Mouse (Mus musculus): ENCODE results near the gene Xylt1. TPM values are rescaled to one million over a fixed set of nuclear protein-coding genes. Genes with fewer than 3 reads are reported as not detected.

Xylt1 gene
- polyA plus RNA-seq, 1 experiment from 2014 or later = 1.1 TPM

DNA sequence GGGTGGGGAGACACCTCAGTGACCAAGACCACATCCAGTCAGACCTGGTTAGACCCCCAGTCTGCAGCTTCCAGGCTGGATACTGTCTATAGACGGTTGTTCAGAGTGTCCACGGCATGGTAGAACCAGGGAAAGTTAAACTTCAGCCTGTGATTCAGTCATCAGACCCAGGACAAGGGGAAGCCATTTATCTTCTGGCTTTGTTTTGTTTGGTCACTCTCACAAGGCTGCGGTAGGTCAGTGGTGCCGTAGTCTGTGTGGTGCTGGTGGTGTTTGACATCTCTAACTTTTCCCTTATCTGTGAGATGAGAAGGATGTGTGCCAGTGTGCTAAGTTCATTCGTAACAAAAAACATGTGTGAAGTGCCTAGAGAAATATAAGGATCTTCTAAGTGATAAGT, 152.4 kb downstream of the Xylt1 start:
- Histone ChIP-seq H3K4me2 (no peak overlapping the region), H3K4me1 (no peaks in the 10 kb centered on the region), H3K36me3 (no peaks in the 10 kb centered on the region), H3K27ac (no peak overlapping the region), H3K27me3 (replicated peaks) (no peaks in the 10 kb centered on the region), H3K9me3 (no peaks in the 10 kb centered on the region), H3K9ac (no peak overlapping the region), H3K4me3 (replicated peaks) (no peak overlapping the region)
- WGBS = 29% methylated on average over 5 of the region's 5 CpGs
- no peak for ATAC-seq (ENCODE audit: insufficient read depth, low FRiP score, low read depth)

DNA sequence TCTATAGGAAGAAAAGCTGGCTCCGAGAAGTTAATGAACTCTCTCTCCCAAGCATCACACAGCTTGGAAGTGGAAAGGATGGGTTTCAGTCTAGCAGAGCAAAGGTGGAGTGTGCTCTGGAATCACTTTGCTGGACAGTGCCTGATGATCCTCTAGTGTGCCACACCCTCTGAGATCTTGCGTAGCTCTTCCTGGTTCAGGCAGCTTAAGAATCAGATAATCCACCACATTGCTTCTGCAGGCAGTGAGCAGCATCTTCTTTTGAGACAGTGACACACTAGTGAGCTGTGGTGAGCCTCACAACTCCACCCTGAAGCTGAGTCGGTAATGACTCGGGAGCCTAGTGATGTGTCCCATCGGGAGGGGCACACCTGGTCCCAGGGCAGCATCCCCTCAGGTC, 159.2 kb downstream of the Xylt1 start:
- H3K4me1 ChIP-seq = no peaks in the 10 kb centered on the region
- no peak overlapping the region for H3K9ac ChIP-seq
- WGBS = 56% methylated on average over 5 of the region's 5 CpGs
- H3K27me3 ChIP-seq (replicated peaks) = no peaks in the 10 kb centered on the region
- no peak for ATAC-seq (ENCODE audit: insufficient read depth, low FRiP score, low read depth)
- H3K4me2 ChIP-seq = no peak overlapping the region
- no peak overlapping the region for H3K4me3 ChIP-seq (replicated peaks)
- H3K36me3 ChIP-seq = no peaks in the 10 kb centered on the region
- no peaks in the 10 kb centered on the region for H3K9me3 ChIP-seq
- no peak overlapping the region for H3K27ac ChIP-seq

DNA sequence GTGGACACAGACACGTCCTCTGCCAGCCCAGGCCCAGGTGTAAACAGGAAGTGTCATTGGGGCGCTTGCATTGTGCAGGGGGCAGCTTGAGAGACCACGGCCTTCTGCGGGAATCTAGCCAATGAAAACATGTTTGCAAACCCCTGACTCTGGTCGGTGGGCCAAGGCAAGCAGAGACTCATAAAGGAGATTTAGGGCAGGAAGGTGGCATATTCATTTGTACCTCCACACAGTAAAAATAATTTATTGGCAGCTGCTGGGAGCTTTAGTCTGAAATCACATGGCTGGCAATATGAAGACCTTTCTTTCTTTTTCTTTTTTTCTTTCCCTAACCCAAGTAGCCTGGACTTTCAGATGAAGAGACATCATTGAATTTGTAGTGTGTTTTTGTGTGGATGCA, 159.6 kb downstream of the Xylt1 start:
- Histone ChIP-seq H3K27me3 (replicated peaks) (no peaks in the 10 kb centered on the region), H3K9me3 (no peaks in the 10 kb centered on the region), H3K4me3 (replicated peaks) (no peak overlapping the region), H3K36me3 (no peaks in the 10 kb centered on the region), H3K27ac (no peak overlapping the region), H3K4me1 (no peaks in the 10 kb centered on the region), H3K9ac (no peak overlapping the region), H3K4me2 (no peak overlapping the region)
- WGBS = 28% methylated on average over 5 of the region's 5 CpGs
- ATAC-seq (ENCODE audit: insufficient read depth, low FRiP score, low read depth) = no peak

DNA sequence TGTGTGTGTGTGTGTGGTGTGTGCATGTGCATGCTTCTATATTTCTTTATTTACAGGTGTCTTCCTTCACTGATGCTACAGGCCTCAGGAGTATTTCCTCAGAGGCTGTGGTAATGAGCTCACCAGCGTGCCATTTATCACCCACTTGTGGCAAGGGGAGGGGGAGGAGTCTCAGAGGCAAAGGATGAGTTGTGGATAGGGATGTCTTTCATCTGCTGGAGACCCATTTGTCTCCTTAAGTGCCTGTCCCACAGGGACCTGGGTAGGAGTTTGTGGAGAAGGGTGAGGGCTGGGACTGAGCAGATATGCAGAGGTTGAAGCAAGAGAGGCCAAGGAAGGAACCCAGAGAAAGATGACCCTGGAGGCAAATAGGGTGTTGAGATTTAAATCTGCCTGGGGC, 160.3 kb downstream of the Xylt1 start:
- H3K27me3 ChIP-seq (replicated peaks) = no peaks in the 10 kb centered on the region
- H3K4me2 ChIP-seq = no peak overlapping the region
- H3K4me1 ChIP-seq = no peaks in the 10 kb centered on the region
- H3K4me3 ChIP-seq (replicated peaks) = no peak overlapping the region
- 57% methylated on average over 1 of the region's 1 CpGs for WGBS
- no peaks in the 10 kb centered on the region for H3K36me3 ChIP-seq
- no peaks in the 10 kb centered on the region for H3K9me3 ChIP-seq
- no peak overlapping the region for H3K9ac ChIP-seq
- no peak overlapping the region for H3K27ac ChIP-seq
- no peak for ATAC-seq (ENCODE audit: insufficient read depth, low FRiP score, low read depth)

DNA sequence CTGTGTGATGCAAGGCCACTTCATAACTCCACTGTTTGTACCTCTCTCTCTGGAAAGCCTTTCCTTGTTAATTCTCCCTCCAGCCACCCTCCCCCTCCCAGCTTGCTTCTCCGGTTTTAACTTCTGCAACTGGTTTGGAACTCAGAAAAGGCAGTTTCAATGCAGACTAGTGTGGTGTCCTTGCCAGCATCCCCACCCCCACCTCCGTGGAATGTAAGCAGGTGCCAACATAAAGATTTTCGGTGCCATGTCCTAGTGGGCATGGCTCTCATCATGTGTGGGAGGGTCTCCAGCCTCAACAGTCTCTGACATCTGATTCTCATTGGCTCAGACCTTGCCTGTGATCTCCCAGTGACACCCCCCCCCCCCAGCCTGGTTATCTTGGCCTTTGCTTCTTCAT, 160.9 kb downstream of the Xylt1 start:
- H3K9ac ChIP-seq = no peak overlapping the region
- no peak for ATAC-seq (ENCODE audit: insufficient read depth, low FRiP score, low read depth)
- H3K4me3 ChIP-seq (replicated peaks) = no peak overlapping the region
- H3K4me2 ChIP-seq = no peak overlapping the region
- no peak overlapping the region for H3K27ac ChIP-seq
- H3K36me3 ChIP-seq = no peaks in the 10 kb centered on the region
- no peaks in the 10 kb centered on the region for H3K27me3 ChIP-seq (replicated peaks)
- WGBS = 61% methylated on average over 3 of the region's 3 CpGs
- no peaks in the 10 kb centered on the region for H3K9me3 ChIP-seq
- H3K4me1 ChIP-seq = no peaks in the 10 kb centered on the region

DNA sequence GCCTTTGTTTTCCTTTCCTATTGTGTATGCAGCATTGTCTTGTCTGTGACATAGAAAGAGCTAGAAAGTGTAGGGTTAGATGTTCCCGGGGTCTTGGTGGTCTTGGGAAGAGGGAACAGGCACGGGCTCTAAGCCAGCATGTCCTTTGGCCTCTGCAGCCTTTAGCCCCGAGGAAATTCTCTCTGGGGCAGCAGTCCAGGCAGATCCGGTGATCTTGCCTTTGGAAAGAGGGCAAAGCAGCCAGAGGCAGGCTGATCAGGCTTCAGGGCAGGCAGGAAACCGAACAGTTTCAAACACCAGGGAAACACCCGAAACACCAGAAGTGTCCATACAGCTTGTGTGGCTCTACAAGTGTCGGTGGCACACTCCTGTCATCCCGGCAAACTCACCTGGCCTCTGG, 162.3 kb downstream of the Xylt1 start:
- WGBS = 64% methylated on average over 8 of the region's 8 CpGs
- H3K9ac ChIP-seq = no peak overlapping the region

DNA sequence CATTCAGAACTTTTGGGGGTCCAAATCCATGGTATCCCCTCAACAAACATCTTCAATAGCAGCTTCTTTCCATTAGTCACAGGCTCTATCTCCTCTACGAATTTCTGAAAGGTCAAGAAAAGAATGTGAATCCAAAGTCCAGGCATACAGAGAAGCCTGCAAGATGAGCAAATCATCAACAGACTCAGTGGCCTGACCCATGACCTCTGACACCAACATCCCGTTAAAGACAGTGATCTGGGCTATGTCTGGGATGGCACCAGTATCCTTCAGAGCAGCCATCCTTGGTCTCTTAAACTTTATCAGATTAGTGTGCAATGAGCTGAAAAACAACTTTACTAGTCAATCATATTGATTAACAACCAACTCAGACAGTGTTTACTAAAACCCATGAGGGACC, 163.3 kb downstream of the Xylt1 start:
- WGBS = 37% methylated on average over 2 of the region's 2 CpGs
- Histone ChIP-seq H3K9me3 (no peaks in the 10 kb centered on the region), H3K4me1 (no peaks in the 10 kb centered on the region), H3K4me3 (replicated peaks) (no peak overlapping the region), H3K27ac (no peak overlapping the region), H3K27me3 (replicated peaks) (no peaks in the 10 kb centered on the region), H3K4me2 (no peak overlapping the region), H3K36me3 (no peaks in the 10 kb centered on the region), H3K9ac (no peak overlapping the region)
- no peak for ATAC-seq (ENCODE audit: insufficient read depth, low FRiP score, low read depth)

More for the DNA sequence above, 162.3 kb downstream of the Xylt1 start:
- Histone ChIP-seq H3K4me2 (no peak overlapping the region), H3K36me3 (no peaks in the 10 kb centered on the region), H3K27ac (no peak overlapping the region), H3K27me3 (replicated peaks) (no peaks in the 10 kb centered on the region), H3K4me3 (replicated peaks) (no peak overlapping the region), H3K9me3 (no peaks in the 10 kb centered on the region), H3K4me1 (no peaks in the 10 kb centered on the region)
- no peak for ATAC-seq (ENCODE audit: insufficient read depth, low FRiP score, low read depth)

DNA sequence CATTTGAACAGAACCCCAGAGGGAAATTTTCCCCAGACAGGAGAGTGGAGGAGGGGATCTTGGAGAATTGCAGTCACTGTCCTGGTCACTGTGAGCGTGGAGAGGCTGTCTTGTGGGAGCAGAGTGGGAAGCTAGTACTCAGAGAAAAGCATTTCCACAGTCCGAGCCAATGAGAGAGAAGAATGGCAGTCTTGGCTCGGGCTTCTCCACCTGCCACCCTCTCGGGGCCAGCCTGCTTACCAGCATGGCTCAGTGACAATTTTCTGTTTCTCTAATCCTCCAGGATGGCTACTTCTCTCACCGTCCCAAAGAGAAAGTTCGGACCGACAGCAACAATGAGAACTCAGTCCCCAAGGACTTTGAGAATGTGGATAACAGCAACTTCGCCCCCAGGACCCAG, 167.5 kb downstream of the Xylt1 start:
- no peaks in the 10 kb centered on the region for H3K36me3 ChIP-seq
- H3K9ac ChIP-seq = no peak overlapping the region
- no peak overlapping the region for H3K4me2 ChIP-seq
- H3K9me3 ChIP-seq = no peaks in the 10 kb centered on the region
- H3K4me3 ChIP-seq (replicated peaks) = no peak overlapping the region
- no peak for ATAC-seq (ENCODE audit: insufficient read depth, low FRiP score, low read depth)
- no peaks in the 10 kb centered on the region for H3K27me3 ChIP-seq (replicated peaks)
- 0 out of 2 replicates have a peak, but pooled peaks cover 2% of the 10 kb centered on the region for H3K4me1 ChIP-seq
- H3K27ac ChIP-seq = no peak overlapping the region
- 81% methylated on average over 8 of the region's 8 CpGs for WGBS

DNA sequence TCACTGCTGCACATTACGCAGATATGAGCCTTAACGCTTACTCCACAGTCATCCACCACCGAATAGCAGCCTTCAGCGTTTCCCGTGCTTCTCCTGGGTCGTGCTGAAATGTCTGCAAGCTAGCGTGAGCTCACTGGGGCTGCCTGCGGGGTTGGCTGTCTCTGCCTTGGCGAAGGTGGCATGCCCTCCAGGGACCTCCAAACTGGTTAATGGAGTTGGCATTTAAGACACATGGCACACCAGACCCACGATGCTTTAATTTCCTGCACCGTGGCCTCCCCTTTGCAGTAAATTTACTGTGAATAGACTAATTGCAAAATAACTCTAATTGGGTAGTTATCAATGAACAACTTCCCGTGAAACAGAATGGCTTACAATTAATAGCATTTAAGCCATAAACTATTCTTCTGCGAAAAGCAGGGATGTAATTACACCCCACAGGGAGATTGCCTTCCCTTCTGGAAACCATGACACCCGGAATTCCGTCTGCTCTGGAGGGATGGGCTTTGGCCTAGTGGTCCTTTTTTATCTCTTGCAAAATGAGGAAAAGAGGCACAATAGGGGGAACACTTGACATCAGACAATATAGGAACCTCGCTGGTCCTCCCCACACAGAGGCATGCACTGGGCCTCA, 170.3 kb downstream of the Xylt1 start:
- Histone ChIP-seq H3K9me3 (no peaks in the 10 kb centered on the region), H3K4me2 (no peak overlapping the region), H3K4me1 (0 out of 2 replicates have a peak, but pooled peaks cover 8% of the 10 kb centered on the region), H3K27me3 (replicated peaks) (no peaks in the 10 kb centered on the region), H3K9ac (no peak overlapping the region), H3K27ac (no peak overlapping the region), H3K36me3 (no peaks in the 10 kb centered on the region), H3K4me3 (replicated peaks) (no peak overlapping the region)
- no peak for ATAC-seq (ENCODE audit: insufficient read depth, low FRiP score, low read depth)
- WGBS = 82% methylated on average over 16 of the region's 16 CpGs

DNA sequence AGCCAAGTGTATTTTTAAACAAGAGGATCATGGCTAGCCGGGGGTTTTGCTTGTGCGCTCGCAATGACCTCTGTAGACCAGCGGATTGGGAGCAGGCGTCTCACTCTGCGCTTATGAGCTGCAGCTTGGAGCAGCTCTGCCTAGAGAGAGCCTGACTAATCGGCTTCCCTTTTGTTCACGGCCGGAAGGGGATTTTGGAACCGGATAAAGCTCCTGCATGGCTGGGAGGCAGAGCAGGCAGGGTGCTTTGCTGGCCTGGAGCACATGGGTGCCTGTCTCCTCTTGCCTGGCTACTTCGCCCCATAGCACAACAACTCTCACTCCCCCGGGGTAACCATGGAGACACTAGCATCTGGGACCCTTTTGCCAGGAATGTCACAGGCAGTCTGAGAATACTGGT, 172.4 kb downstream of the Xylt1 start:
- Histone ChIP-seq H3K9ac (no peak overlapping the region), H3K36me3 (no peaks in the 10 kb centered on the region), H3K27ac (no peak overlapping the region), H3K9me3 (no peaks in the 10 kb centered on the region), H3K4me2 (no peak overlapping the region), H3K27me3 (replicated peaks) (no peaks in the 10 kb centered on the region), H3K4me3 (replicated peaks) (no peak overlapping the region), H3K4me1 (0 out of 2 replicates have a peak, but pooled peaks cover 8% of the 10 kb centered on the region)
- ATAC-seq (ENCODE audit: insufficient read depth, low FRiP score, low read depth) = no peak
- 55% methylated on average over 12 of the region's 12 CpGs for WGBS

DNA sequence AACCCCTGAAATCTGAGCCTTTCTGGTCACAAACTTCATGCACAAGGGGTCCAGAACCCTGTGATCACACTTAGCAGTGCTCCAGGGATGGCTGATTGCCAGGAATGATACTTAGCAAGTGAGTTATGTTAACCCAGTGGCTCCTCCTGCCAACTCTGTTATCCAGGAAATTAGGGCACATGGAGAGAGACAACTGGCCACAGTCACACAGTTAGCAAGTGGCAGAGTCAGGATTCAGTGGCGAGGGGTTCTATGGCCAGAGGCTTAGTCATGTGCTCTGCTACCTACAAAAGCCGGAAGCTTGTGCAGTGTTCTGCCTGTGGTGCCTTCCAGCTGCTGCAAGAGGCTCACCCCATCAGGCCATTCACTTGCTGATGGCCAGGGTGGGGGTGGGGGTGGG, 175.0 kb downstream of the Xylt1 start:
- no peak overlapping the region for H3K9ac ChIP-seq
- H3K36me3 ChIP-seq = no peaks in the 10 kb centered on the region
- H3K27me3 ChIP-seq (replicated peaks) = no peaks in the 10 kb centered on the region
- WGBS = 52% methylated on average over 2 of the region's 2 CpGs
- ATAC-seq (ENCODE audit: insufficient read depth, low FRiP score, low read depth) = peak; percentile 35; the same call in 1 of the 2 replicates
- no peak overlapping the region for H3K4me3 ChIP-seq (replicated peaks)
- H3K4me1 ChIP-seq = 0 out of 2 replicates have a peak, but pooled peaks cover 8% of the 10 kb centered on the region
- H3K27ac ChIP-seq = no peak overlapping the region
- H3K4me2 ChIP-seq = no peak overlapping the region
- no peaks in the 10 kb centered on the region for H3K9me3 ChIP-seq

DNA sequence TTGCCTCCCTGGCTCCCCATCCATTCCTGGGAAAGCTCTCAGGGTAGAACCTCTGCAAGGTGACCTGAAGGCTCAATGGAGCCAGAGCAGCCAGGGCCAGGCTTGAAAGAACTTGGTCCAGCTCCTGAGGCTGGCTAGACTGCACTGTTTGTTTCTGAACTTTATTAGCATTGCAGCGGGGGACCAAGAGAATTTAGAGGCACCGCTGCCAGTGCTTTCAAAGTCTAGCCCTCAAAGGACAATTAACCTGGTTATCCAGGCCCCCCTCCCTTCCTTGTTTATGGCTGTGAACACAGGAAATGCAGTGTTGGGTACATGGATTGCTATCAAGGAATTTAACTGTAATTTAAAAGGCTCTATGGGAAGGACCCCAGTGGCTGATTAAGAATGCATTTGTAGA, 177.4 kb downstream of the Xylt1 start:
- no peak overlapping the region for H3K27ac ChIP-seq
- no peak overlapping the region for H3K4me2 ChIP-seq
- H3K4me1 ChIP-seq = 0 out of 2 replicates have a peak, but pooled peaks cover 7% of the 10 kb centered on the region
- H3K9ac ChIP-seq = no peak overlapping the region
- H3K27me3 ChIP-seq (replicated peaks) = no peaks in the 10 kb centered on the region
- ATAC-seq (ENCODE audit: insufficient read depth, low FRiP score, low read depth) = no peak
- 82% methylated on average over 2 of the region's 2 CpGs for WGBS
- H3K9me3 ChIP-seq = no peaks in the 10 kb centered on the region
- no peaks in the 10 kb centered on the region for H3K36me3 ChIP-seq
- no peak overlapping the region for H3K4me3 ChIP-seq (replicated peaks)

DNA sequence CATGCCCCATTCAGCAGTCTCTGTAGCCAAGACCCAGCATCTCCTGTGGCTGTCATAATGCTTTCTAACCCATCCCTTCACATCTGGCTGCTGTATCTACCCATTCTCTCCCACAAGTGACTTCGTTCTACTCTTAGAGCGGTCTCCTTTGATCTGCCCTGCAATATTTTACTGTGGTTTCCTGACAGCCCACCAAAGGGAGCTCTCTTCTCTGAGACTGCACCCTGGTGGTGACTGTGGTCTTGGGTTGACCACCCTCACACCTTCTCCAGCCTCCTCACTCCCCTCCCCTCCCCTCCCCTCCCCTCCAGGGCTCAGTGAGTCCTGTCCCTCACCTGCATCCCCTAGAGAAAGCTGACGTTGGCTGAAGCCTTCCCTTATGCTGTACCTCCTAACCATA, 178.3 kb downstream of the Xylt1 start:
- H3K4me3 ChIP-seq (replicated peaks) = no peak overlapping the region
- H3K9ac ChIP-seq = no peak overlapping the region
- H3K9me3 ChIP-seq = no peaks in the 10 kb centered on the region
- H3K4me2 ChIP-seq = no peak overlapping the region
- no peaks in the 10 kb centered on the region for H3K36me3 ChIP-seq
- H3K27me3 ChIP-seq (replicated peaks) = no peaks in the 10 kb centered on the region
- 0 out of 2 replicates have a peak, but pooled peaks cover 5% of the 10 kb centered on the region for H3K4me1 ChIP-seq
- no peak overlapping the region for H3K27ac ChIP-seq
- 76% methylated on average over 3 of the region's 3 CpGs for WGBS
- ATAC-seq (ENCODE audit: insufficient read depth, low FRiP score, low read depth) = no peak
